Mouse (Mus musculus): ENCODE results near the gene Dnmt3b.
A peak's percentile ranks its signal among the peaks of the same experiment; 100 is the strongest.
"Not testable (repeated sequence)": the region's sequence is repeated elsewhere in the genome, so short reads cannot be mapped to it uniquely, and the experiment has no call there.

Gene Dnmt3b

GRCm38 (mm10) chr2:153712646-153713091 is 63.4 kb downstream of the Dnmt3b start:
- peak; percentile 75 for DNase-seq (ENCODE audit: low read depth, low spot score)

- DNase-seq (ENCODE audit: low read depth, low spot score) = peak; percentile 88
Observed at GRCm38 (mm10) chr2:153713227-153713626, 64.0 kb downstream of the Dnmt3b start.

- not testable (repeated sequence) for DNase-seq (ENCODE audit: low read depth, low spot score)
Observed at GRCm38 (mm10) chr2:153717861-153718260, 68.6 kb downstream of the Dnmt3b start.

- DNase-seq (ENCODE audit: low read depth, low spot score) = no peak
Observed at GRCm38 (mm10) chr2:153723098-153723497, 73.8 kb downstream of the Dnmt3b start.

GRCm38 (mm10) chr2:153724424-153724823 is 75.2 kb downstream of the Dnmt3b start:
- no peak for DNase-seq (ENCODE audit: low read depth, low spot score)

- DNase-seq (ENCODE audit: low read depth, low spot score) = peak; percentile 78
Observed at GRCm38 (mm10) chr2:153724871-153725270, 75.6 kb downstream of the Dnmt3b start.

GRCm38 (mm10) chr2:153725291-153725690 is 76.0 kb downstream of the Dnmt3b start:
- DNase-seq (ENCODE audit: low read depth, low spot score) = no peak

- DNase-seq (ENCODE audit: low read depth, low spot score) = no peak
Observed at GRCm38 (mm10) chr2:153734033-153734432, 84.8 kb downstream of the Dnmt3b start.
